Mouse (Mus musculus): ENCODE results near the gene Slc7a4. TPM values are rescaled to one million over a fixed set of nuclear protein-coding genes. Genes with fewer than 3 reads are reported as not detected.
"Not testable (repeated sequence)": the region's sequence is repeated elsewhere in the genome, so short reads cannot be mapped to it uniquely, and the experiment has no call there.

Slc7a4 gene
- polyA plus RNA-seq, 2 experiments from 2014 or later, result 2.3 to 4.3 TPM

- ATAC-seq, result no peak
Observed at GRCm38 (mm10) chr16:17561128-17561750, 21.8 kb downstream of the Slc7a4 start, which contains the start of gene Lrrc74b. TSS of gene Lrrc74b (minus strand) at chr16:17561247.

- ATAC-seq, result no peak
Observed at GRCm38 (mm10) chr16:17559396-17560027, 23.5 kb downstream of the Slc7a4 start.

- ATAC-seq, result no peak
Observed at GRCm38 (mm10) chr16:17558811-17559210, 24.2 kb downstream of the Slc7a4 start.

GRCm38 (mm10) chr16:17557947-17558480 lies 25.0 kb downstream of the Slc7a4 start:
- ATAC-seq, result peak; percentile 35

- no peak for ATAC-seq
Observed at GRCm38 (mm10) chr16:17556907-17557306, 26.1 kb downstream of the Slc7a4 start.

GRCm38 (mm10) chr16:17556180-17556579 lies 26.8 kb downstream of the Slc7a4 start:
- no peak for ATAC-seq

GRCm38 (mm10) chr16:17554702-17555101 lies 28.3 kb downstream of the Slc7a4 start:
- ATAC-seq, result not testable (repeated sequence)

GRCm38 (mm10) chr16:17553910-17554685 lies 28.9 kb downstream of the Slc7a4 start:
- peak; percentile 100 for ATAC-seq

- no peak for ATAC-seq
Observed at GRCm38 (mm10) chr16:17552837-17553236, 30.2 kb downstream of the Slc7a4 start.

GRCm38 (mm10) chr16:17542632-17543031 lies 40.4 kb downstream of the Slc7a4 start:
- no peak for ATAC-seq

- ATAC-seq, result no peak
Observed at GRCm38 (mm10) chr16:17536584-17536983, 46.4 kb downstream of the Slc7a4 start.

- no peak for ATAC-seq
Observed at GRCm38 (mm10) chr16:17532676-17533329, 50.2 kb downstream of the Slc7a4 start.

- ATAC-seq, result no peak
Observed at GRCm38 (mm10) chr16:17532271-17532670, 50.7 kb downstream of the Slc7a4 start.

- ATAC-seq, result peak; percentile 94
Observed at GRCm38 (mm10) chr16:17530640-17531288, 52.2 kb downstream of the Slc7a4 start, which contains the start of gene Thap7. TSS of gene Thap7 (minus strand) at chr16:17531136.

GRCm38 (mm10) chr16:17529981-17530586 lies 52.9 kb downstream of the Slc7a4 start:
- ATAC-seq, result no peak

- ATAC-seq, result no peak
Observed at GRCm38 (mm10) chr16:17528276-17528675, 54.7 kb downstream of the Slc7a4 start.

- ATAC-seq, result no peak
Observed at GRCm38 (mm10) chr16:17527606-17528005, 55.4 kb downstream of the Slc7a4 start.

- ATAC-seq, result no peak
Observed at GRCm38 (mm10) chr16:17526223-17526622, 56.8 kb downstream of the Slc7a4 start.

GRCm38 (mm10) chr16:17525524-17525923 lies 57.5 kb downstream of the Slc7a4 start:
- ATAC-seq, result no peak

GRCm38 (mm10) chr16:17524156-17524555 lies 58.9 kb downstream of the Slc7a4 start:
- no peak for ATAC-seq
